In genomic region chr17:47297965-47298364, GRCm38 (mm10) we compare ENCODE assay signal across 13 mouse cellular contexts.
DNase-seq lines count a peak whose midpoint lies in the region; ATAC-seq and TF ChIP-seq lines count a peak whose summit lies in the region.
"Had no signal": no experiment of that assay in that cellular context is flagged by ENCODE, and none has a peak within 500 bp of the region (broad histone marks: within the 10 kb centered on the region; RNA-seq: fewer than 3 reads in every experiment).

No protein-coding gene starts in this region.

- TF ChIP-seq EP300 in lung, postnatal 0 days (IDR thresholded peaks at IDR 0.05): no peak

- H3K27me3 ChIP-seq in intestine, postnatal 0 days (replicated peaks; ENCODE audit: control insufficient read depth, insufficient read depth, low read length): no peaks in the 10 kb centered on the region
- no peaks in the 10 kb centered on the region for H3K27me3 ChIP-seq in intestine, embryonic 15.5 days (replicated peaks)
- H3K27me3 ChIP-seq in lung, postnatal 0 days (replicated peaks; ENCODE audit: insufficient read depth, low read length): no peaks in the 10 kb centered on the region
- H3K27me3 ChIP-seq: embryonic facial prominence, embryonic 12.5 days; heart, embryonic 15.5 days; limb, embryonic 12.5 days; neural tube, embryonic 12.5 days had no signal

- TF ChIP-seq CTCF in intestine, postnatal 0 days (IDR thresholded peaks at IDR 0.05; ENCODE audit: low read depth): peak; percentile 54
- TF ChIP-seq CTCF in lung, postnatal 0 days (IDR thresholded peaks at IDR 0.05): peak; percentile 63
- TF ChIP-seq CTCF in lung, adult 2 months (IDR thresholded peaks at IDR 0.05; ENCODE audit: insufficient read depth, low read length): no peak
- peak; percentile 36; the same call in 1 of the 2 replicates for TF ChIP-seq CTCF in brain, embryonic 14.5 days (IDR thresholded peaks at IDR 0.05; ENCODE audit: borderline replicate concordance, extremely low read depth, insufficient read depth, insufficient read length)

- H3K4me2 ChIP-seq in intestine, postnatal 0 days (replicated peaks; ENCODE audit: low read depth): no peak overlapping the region
- H3K4me2 ChIP-seq in intestine, embryonic 15.5 days (replicated peaks): no peak overlapping the region
- H3K4me2 ChIP-seq in lung, postnatal 0 days (replicated peaks; ENCODE audit: low read depth, low read length): no peak overlapping the region
- H3K4me2 ChIP-seq: embryonic facial prominence, embryonic 12.5 days; heart, embryonic 15.5 days; limb, embryonic 12.5 days; neural tube, embryonic 12.5 days had no signal

- H3K4me3 ChIP-seq in intestine, postnatal 0 days (ENCODE audit: low read depth, low read length): no peak overlapping the region
- no peak overlapping the region for H3K4me3 ChIP-seq in intestine, embryonic 15.5 days (replicated peaks)
- H3K4me3 ChIP-seq in lung, postnatal 0 days (ENCODE audit: low read depth, low read length): no peak overlapping the region
- H3K4me3 ChIP-seq in lung, adult 2 months (replicated peaks; ENCODE audit: extremely low read depth, low read depth, low read length): no peak overlapping the region
- H3K4me3 ChIP-seq: embryonic facial prominence, embryonic 12.5 days; heart, embryonic 15.5 days; limb, embryonic 12.5 days; midbrain, embryonic 10.5 days; neural tube, embryonic 12.5 days had no signal

- ATAC-seq in intestine, postnatal 0 days: no peak
- no peak for ATAC-seq in intestine, embryonic 15.5 days
- ATAC-seq in lung, postnatal 0 days: no peak

- DNase-seq in lung, postnatal 0 days (ENCODE audit: low spot score): no peak
- DNase-seq in lung, adult 2 months: no peak
- peak; percentile 63 for DNase-seq in NIH3T3 (ENCODE audit: low read depth)
- DNase-seq in brain, embryonic 14.5 days (ENCODE audit: low read depth): no peak
- DNase-seq in gastrocnemius, postnatal 25 days: no peak
- DNase-seq: kidney, adult 9 months had no signal

- no peaks in the 10 kb centered on the region for H3K9me3 ChIP-seq in intestine, postnatal 0 days (ENCODE audit: control insufficient read depth)
- H3K9me3 ChIP-seq in intestine, embryonic 15.5 days: no peaks in the 10 kb centered on the region
- H3K9me3 ChIP-seq in lung, postnatal 0 days (ENCODE audit: low read length): no peaks in the 10 kb centered on the region
- H3K9me3 ChIP-seq: embryonic facial prominence, embryonic 12.5 days; heart, embryonic 15.5 days; limb, embryonic 12.5 days; midbrain, embryonic 10.5 days; neural tube, embryonic 12.5 days had no signal

- H3K36me3 ChIP-seq in intestine, postnatal 0 days (ENCODE audit: control insufficient read depth, insufficient read depth): no peaks in the 10 kb centered on the region
- H3K36me3 ChIP-seq in intestine, embryonic 15.5 days: no peaks in the 10 kb centered on the region
- no peaks in the 10 kb centered on the region for H3K36me3 ChIP-seq in lung, postnatal 0 days (ENCODE audit: insufficient read depth, low read length)
- H3K36me3 ChIP-seq: heart, embryonic 15.5 days; neural tube, embryonic 12.5 days had no signal

- no peak for TF ChIP-seq POLR2A in lung, adult 2 months (IDR thresholded peaks at IDR 0.05; ENCODE audit: borderline replicate concordance, extremely low read depth, low read depth, low read length)
- TF ChIP-seq POLR2A in brain, embryonic 14.5 days (IDR thresholded peaks at IDR 0.05; ENCODE audit: borderline replicate concordance, extremely low read depth, insufficient read depth, insufficient read length, poor library complexity, severe bottlenecking): no peak

- 88% methylated on average over 8 of the region's 8 CpGs for WGBS in intestine, postnatal 0 days
- 89% methylated on average over 8 of the region's 8 CpGs for WGBS in intestine, embryonic 15.5 days
- WGBS in lung, postnatal 0 days: 86% methylated on average over 8 of the region's 8 CpGs
- WGBS in lung, adult 2 months: 86% methylated on average over 8 of the region's 8 CpGs

- peaks cover 20% of the 10 kb centered on the region; the same call in 1 of the 2 replicates for H3K4me1 ChIP-seq in intestine, postnatal 0 days (replicated peaks; ENCODE audit: control insufficient read depth, insufficient read depth, low read length)
- H3K4me1 ChIP-seq in intestine, embryonic 15.5 days (replicated peaks): peaks cover 36% of the 10 kb centered on the region
- peaks cover 19% of the 10 kb centered on the region for H3K4me1 ChIP-seq in lung, postnatal 0 days (ENCODE audit: insufficient read depth, low read depth, low read length)
- H3K4me1 ChIP-seq in lung, adult 2 months (ENCODE audit: control insufficient read depth, insufficient read depth, low read length): peaks cover 14% of the 10 kb centered on the region

- H3K9ac ChIP-seq in intestine, postnatal 0 days (ENCODE audit: low read depth, low read length): no peak overlapping the region
- no peak overlapping the region for H3K9ac ChIP-seq in intestine, embryonic 15.5 days
- H3K9ac ChIP-seq in lung, postnatal 0 days (replicated peaks; ENCODE audit: low read depth): no peak overlapping the region
- H3K9ac ChIP-seq: embryonic facial prominence, embryonic 12.5 days; heart, embryonic 15.5 days; limb, embryonic 12.5 days; neural tube, embryonic 12.5 days had no signal

- no peak overlapping the region for H3K27ac ChIP-seq in intestine, postnatal 0 days (ENCODE audit: low read depth, low read length)
- H3K27ac ChIP-seq in intestine, embryonic 15.5 days: no peak overlapping the region
- no peak overlapping the region for H3K27ac ChIP-seq in lung, postnatal 0 days (ENCODE audit: low read length)
- H3K27ac ChIP-seq: embryonic facial prominence, embryonic 12.5 days; heart, embryonic 15.5 days; limb, embryonic 12.5 days; midbrain, embryonic 10.5 days; neural tube, embryonic 12.5 days had no signal
